Mouse (Mus musculus) left cerebral cortex, postnatal 14 days (tissue): ENCODE results near the gene Fam213b. TPM values are rescaled to one million over a fixed set of nuclear protein-coding genes. Genes with fewer than 3 reads are reported as not detected.

Source experiments
- DNase-seq, 2 experiments: peaks; one replicate each; pipeline ENCODE4 v3.0.0; 2021 to 2022; ENCODE audit warnings: low spot score in 2 of 2, mixed read lengths in 1 of 2
- intact Hi-C: fragments of 180-260 bp; cut with DNase I; formaldehyde crosslinking; loops from one replicate; pipeline ENCODE4 v1.15.1; 2025
- long read RNA-seq, 2 experiments: library from polyadenylated mRNA; stranded (forward); transcript quantifications; one replicate each; pipeline ENCODE4 v2.0.0; 2021
- total RNA-seq, 2 experiments: library from RNA; stranded (reverse); gene quantifications; 2 replicates each; pipeline ENCODE4 v1.2.3; 2021

Gene Fam213b
- total RNA-seq, result 10 to 100 TPM; 33.4 to 34.0 TPM
- long read RNA-seq, experiment 1, transcript Fam213b-201 (7 exons, 883 nt), result major isoform, 22 of 28 reads
- long read RNA-seq, experiment 1, partial matches to known transcripts, result 5 of 28 reads
- long read RNA-seq, experiment 1, other reads (novel, unspliced or antisense), result 1 of 28 reads
- long read RNA-seq, experiment 2, transcript Fam213b-201 (7 exons, 883 nt), result major isoform, 18 of 19 reads
- long read RNA-seq, experiment 2, partial matches to known transcripts, result 1 of 19 reads
- long read RNA-seq, experiment 2, other reads (novel, unspliced or antisense), result 0 of 19 reads

DNA sequence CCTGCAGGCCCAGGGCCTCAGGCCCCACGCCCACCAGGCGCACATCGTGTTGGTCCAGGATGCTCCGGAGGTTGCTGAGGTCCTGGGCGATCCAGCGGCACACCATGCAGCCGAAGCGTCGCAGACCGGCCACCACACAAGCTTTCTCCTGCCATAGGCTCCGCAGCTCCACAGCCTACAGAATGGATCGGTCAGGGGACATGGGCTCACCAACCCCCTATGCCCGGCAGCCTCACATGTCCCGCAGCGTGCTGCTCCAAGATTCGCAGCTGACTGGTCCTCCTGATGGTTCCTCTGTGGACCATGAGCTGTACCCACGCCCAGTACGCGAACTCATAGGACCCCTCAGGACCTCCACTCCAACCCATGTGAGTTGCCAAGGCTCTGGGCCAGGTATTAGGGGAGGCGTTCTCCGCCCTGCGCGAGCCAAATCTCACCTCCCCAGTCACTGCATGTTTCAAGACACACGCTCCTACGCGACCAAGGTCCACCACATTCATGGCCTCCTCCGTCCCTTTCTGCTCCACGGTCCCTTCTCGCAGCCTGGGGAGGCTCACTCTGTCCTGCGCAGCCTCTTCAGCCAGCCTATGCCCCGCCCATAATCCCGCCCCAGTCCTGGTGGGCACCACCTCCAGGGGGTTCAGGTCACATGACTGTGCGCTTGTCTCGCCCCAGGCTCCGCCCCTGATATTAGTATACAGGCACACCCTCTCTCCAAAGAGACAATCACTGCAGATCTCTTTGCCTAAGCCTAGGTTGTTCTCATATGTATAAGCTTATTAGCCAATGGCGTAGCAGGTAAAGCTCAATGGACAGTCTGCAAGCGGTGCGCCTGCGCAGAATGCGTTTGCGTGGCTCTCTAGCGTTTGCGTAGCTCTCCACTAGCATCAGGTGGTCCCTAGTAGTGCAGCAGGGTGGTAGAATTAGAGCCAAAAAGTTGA, at the start of gene Fam213b:
Gene Fam213b, minus strand, starts transcription at position 630 of the 941 bp plus-strand sequence.
- intact Hi-C loops, result no loop called here
- peak; percentile 74 to 77 for DNase-seq

DNA sequence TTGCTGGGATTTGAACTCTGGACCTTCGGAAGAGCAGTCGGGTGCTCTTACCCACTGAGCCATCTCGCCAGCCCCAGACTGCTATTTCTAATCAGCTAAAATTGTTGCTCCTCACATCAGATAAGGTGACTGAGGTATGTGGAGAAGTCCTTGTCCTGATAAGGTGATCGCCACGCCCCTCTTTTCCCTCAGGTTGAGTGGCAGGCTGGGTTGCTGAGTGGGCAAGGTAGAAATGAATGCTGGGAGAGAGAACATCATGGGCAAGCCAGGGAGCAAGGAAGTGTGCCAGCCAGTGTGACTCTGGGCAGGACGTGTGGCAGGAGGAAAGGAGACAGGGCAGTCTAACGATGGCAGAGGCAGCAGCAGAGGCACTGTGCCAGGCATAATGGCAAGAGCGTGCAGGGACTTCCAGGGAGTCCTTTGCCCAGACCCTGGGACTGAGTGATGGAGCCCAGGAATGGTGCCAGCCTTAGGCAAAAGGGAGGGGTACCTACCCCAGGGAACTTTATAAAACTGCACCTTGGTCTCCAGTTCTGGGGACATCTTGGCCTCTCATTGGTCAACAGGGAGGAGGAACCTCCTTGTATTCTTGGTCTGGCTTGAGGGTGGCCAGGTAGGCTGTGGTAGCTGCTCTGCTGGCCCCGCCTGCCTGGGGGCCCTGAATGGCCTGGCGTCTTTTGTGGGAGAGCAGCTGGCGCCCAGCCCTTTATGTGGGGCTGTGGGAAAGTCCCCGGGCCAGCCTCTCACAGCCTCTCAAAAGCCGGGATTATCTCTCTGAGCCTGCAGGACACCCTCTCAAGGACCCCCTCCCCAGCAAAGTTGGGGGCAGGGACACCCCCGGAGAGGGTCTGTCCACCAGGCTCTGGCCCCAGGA, 49.4 kb upstream of the Fam213b start:
- DNase-seq, result peak in 1 of 2 experiments; percentile 71
- intact Hi-C loops, result no loop called here

DNA sequence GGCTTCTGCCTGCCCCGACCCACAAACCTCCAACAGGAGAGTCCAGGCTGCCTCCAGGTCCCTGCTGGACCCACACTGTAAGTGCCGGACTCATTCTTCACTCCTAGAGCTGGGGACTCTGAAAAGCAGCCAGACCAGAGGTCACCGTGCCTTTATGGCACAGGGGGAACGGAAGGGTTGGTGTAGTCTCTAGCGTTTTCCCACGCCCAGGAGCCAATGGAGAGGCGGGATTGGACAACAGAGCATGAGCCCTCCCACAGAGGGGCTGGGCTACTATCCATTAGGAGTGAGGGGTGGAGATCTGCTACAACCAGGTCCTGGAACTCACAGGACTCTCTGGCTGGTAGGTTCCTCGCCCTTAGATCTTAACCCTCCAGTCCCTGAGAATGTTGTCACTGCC, 47.4 kb upstream of the Fam213b start:
- DNase-seq, result peak in 1 of 2 experiments; percentile 58
- intact Hi-C loops, result no loop called here

DNA sequence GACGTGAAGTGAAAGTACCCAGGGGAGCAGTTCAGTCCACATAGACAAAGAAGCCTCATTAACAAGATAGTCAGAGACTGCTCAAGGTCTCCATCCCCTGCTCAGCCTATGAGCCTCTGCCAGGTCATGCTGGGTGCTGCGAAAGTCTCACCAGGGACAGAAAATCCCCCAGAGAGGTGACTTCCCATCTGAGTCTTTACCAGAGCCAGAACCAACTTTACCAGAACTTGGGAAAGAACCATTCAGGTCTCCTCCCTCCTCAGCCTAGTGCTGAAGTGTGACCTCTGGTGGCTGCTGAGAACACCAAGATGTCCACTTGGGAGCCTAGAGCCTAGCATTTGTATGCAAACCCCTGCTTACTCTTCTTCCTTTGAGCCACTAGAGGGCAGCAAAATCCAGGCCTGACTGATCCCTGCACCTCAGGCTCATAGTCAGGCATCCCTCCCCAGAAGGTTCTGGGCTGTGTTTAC, 45.2 kb upstream of the Fam213b start:
- intact Hi-C loops, result loop anchor here (1.0 to 5.0 kb wide), 3 partner anchors 37 to 122 kb away; no protein-coding TSS in a partner anchor
- peak; percentile 84 to 91 for DNase-seq

DNA sequence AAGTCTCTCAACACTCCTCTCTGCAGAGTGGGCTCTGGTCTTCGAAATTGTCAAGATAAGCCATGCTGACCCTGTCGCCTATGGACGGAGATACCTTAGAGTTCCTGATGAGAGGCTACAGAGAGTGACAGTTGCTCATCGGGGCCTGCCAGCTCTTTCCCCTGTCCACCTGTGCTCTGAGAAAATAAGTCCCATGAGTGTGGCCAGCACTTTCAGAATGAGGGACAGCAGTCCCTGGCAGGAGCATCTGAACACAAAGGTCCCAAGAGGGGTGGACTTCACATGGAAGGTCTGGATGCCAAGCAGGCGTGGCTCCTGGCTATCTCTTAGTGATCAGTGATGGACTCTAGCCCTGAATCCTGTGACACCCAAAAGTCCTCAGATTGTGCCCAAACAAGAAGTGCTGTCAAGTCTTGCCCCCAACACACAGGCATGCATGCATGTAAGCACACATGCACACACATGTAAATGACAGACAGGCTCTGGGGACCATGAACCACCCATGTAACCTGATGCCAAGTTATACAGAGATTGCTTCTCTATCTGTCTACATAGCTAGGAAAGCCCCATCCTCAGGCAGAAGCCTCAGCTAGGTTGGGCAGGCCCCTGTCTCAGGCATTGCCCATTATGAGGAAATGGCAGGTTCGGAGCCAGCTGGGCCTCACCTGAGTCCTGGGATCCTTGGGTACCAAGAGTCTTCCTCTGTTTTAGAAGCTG, 44.5 kb upstream of the Fam213b start:
- intact Hi-C loops, result loop anchor here (1.0 to 5.0 kb wide), 3 partner anchors 36 to 123 kb away; no protein-coding TSS in a partner anchor
- DNase-seq, result no peak

DNA sequence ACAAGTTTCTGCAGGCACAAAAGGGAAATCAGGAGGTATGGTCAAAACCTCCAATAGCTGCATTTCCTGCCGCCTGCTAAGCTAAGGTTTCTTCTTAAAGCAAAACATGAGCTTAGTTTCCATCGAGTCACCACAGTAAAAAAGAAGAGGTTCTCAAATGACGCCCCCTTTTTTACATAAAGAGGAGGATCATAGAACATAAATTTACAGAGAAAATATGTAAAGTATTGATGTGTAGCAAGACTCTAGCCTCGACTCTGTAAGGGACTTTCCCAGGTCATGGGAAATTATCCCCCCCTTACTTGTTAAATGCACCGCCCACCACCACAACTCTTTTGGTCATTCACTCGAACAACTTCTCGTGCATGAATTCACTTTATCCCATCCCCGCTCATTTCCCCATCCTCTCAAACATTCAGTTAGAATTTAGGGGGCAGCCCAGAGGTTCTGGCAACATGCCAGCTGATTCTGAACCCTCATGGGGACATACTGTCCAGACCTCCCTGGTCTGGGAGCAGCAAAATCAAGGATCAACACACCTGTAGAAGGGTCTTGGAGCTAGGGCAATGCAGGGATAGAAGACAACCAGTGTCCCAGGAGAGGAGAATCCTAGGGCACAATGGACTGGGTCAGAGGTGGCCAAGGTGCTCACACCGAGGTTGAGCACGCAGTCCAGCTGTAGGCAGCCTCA, 43.8 kb upstream of the Fam213b start:
- intact Hi-C loops, result loop anchor here (5.0 kb wide), 1 partner anchor 35 kb away; no protein-coding TSS in a partner anchor
- DNase-seq, result no peak

DNA sequence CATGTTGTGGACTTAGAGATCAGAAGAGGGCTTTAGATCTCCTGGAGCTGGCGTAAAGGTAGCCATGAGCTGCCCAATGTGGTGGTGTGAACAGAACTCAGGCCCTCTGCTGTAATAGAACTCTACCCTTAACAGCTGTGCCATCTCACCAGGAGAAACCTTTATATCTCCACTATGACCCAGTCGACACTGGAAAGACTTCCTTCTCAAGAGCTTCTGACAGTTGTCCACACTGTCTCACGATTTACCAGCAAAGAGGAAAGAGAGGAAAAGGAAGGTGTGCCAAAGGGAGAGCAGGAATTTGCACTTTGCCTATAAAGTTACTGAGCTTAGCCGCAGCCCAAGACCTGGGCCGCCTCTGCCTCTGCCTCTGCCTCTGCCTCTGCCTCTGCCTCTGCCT, 42.9 kb upstream of the Fam213b start:
- DNase-seq, result no peak
- intact Hi-C loops, result loop anchor here (5.0 kb wide), 1 partner anchor 35 kb away; no protein-coding TSS in a partner anchor

DNA sequence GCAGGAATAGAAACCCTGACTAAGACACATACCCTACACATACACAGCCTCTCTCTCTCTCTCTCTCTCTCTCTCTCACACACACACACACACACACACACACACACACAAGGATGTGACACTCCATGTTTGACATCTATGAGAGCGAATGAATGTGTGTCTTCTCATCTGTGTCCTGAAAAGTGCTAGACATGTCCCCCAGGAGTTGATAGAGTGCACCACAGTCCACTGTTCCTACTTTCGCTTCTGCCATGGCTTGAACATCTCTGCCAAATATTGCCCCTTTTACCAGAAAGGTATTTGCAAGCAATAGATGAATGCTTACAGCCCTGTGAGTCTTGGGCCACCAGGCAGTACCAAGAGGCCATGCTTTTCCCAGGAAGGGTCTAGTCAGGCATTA, 41.2 kb upstream of the Fam213b start:
- DNase-seq, result no peak
- intact Hi-C loops, result loop anchor here (5.0 kb wide), 1 partner anchor 33 kb away; no protein-coding TSS in a partner anchor

DNA sequence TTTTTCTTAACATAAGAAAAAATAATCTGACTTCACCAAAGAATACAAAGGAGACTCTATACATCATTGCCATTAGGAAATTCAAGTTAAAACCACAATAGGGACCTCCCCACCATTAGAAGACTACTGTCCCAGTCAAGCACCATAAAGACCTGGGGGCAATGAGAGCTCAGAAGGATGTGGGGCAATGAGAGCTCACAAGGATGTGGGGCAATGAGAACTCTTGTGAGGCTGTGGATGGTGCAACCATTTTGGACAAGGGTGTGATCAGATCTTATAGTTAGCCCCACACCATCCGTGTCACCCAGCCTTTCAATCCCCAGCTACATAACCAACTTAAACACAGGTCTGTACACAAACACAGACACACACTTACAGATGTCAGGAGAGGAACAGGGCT, 38.8 kb upstream of the Fam213b start:
- intact Hi-C loops, result no loop called here
- no peak for DNase-seq

DNA sequence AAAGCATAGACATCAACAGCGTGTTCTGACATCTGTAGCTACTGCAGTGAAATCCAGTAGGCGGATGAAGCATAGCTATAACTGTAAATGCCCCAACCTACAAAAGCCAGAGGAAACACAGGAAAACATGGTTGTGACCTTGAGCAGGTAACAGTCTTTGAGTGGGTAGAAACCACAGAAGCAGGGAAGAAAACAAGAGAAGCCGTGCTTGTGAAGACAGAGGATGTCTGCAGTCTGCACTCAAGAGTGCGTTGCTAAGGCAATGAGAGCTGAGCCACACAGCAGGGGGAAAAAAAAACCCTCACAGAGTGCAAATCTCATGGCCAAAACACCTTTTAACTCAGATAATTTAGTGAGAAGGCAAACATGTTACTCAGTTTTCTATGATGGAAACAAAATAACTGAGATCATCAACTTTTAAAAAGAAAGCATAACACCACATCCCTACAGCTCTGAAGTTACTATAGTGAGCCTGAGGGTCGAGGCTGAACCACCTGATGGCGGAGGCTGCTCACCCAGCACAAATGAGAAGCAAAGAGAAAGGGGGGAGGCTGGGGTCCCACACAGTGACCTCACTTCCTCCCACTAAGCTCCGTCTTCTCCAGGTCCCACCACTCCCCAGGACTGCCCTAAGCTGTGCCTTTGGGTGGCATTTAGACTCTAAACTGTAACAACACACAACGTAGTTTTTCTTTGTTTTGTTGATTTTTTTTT, 37.8 kb upstream of the Fam213b start:
- intact Hi-C loops, result no loop called here
- no peak for DNase-seq

DNA sequence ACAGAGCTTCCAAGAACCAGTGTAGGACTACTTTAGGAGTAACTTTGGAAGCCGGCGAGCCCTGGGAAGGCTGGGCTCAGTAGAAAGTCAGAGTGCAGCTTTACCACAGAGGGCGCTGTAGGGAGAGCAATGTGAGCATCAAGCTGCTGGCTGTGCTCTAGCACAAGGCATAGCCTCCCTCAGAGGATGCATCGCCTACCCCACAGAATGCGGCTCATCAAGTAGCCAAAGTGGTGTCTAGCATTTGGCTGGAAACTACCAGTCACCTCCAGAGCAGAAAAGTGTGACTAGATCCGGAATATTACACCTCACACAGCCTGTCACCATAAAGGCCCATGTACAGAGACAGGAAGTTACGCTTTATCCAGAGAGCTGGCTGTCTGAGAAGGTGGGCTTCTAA, 36.9 kb upstream of the Fam213b start:
- intact Hi-C loops, result no loop called here
- DNase-seq, result no peak

DNA sequence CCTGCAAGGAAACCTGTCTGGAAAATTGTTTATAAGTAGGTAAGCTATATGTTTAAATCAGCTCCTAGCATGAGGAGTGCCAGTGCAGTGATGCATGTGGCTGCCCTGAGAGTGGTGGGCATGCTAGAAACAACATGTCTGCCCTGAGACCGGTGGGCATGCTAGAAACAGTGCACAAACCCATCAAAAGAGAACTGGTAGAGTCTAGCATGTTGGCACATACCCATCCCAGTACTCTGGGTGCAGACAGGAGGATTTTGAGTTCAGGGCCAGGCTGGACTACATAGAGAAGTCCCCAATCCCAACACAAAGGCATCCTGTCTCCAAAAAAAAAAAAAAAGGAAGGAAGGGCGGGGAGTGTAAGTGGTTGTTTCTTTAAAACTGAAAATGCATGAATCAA, 35.9 kb upstream of the Fam213b start:
- intact Hi-C loops, result no loop called here
- DNase-seq, result no peak

DNA sequence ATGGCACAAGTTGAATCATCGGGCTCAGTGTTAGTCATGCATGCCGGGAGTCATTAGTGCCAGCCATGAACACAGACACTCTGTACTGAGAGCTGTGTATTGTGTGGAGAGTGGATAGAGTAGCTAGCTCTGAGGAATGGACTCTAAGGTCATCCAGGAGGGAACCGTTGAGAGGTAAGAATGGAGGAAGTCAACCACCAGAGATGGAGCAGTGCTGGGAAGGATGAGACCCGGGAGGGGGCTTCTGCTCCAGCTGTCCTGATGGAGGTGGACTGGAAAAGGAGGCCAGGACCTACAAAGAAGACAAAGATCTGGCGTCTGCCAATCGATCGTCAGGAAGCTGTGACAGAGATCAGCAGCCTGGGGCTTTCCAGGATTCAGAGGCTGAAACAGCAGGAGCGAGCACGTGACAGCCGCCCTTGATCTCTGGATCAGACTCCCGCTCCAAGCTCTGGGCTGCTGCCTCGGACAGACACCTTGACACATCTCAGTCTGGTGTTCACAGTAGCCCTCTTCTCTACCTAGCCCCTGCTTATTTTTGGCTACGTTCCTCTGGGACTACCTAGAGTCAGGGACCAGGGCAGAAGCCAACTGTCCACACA, 34.5 kb upstream of the Fam213b start:
- intact Hi-C loops, result no loop called here
- DNase-seq, result no peak

DNA sequence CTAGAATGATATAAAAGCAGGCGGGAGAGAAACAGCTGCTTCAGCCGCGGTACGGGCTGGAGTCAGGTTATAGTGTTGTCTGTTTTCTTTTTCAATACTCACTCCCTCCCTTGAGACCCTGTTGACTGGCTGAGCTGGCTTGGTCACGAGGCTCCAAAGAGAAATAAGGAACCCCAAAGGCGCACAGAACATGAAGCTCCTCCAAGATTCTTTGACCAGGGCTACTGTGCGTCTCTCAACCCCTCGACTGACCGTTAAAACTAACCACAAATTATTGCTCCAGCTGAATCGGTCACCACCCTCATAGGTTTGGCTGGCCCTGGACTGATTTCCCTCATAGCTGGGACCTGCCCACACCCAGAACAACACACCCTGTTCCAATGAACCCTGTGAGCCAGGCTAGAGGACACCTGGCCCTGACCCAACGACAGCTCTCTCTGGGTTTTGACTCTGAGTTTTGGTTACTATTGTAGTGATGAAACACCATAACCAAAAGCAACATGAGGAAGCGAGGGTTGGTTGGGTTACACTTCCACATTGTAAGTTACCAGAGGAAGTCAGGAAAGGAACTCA, 30.2 kb upstream of the Fam213b start:
- no peak for DNase-seq
- intact Hi-C loops, result no loop called here

DNA sequence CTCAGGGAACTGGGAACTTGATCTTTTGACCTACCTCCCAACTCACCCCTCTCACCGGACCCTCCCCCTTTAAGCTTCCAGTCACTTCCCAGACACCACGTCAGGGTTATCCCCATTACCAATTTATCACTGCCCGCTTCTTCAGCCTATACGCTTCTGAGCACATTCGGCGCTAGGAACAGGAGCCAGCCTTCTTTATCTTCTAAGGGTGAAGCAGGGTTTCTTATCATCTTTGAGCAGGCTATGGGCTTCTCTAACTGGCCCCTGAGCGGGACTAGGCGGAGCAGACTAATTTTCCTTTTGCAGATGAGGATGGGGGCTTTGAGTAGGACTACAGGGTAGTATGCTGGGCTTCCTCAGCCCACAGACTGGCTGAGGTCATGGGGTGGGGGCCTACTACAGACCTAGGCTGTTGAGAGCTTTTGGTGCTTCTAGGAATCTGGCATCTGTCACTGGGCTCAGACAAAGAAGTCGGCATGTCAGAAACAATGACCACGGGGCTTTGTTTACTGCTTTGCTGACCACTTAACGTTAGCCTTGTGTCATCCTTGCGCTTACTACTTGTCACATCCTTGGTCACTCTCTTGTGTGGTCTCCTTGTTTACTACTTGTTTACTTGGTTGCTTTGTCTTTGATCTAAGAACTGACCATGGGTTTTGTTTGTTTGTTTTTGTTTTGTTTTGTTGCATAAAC, 29.6 kb upstream of the Fam213b start, which contains the start of gene Tnfrsf14:
Gene Tnfrsf14, minus strand, starts transcription at position 169 of the 693 bp plus-strand sequence.
- no peak for DNase-seq
- intact Hi-C loops, result no loop called here

DNA sequence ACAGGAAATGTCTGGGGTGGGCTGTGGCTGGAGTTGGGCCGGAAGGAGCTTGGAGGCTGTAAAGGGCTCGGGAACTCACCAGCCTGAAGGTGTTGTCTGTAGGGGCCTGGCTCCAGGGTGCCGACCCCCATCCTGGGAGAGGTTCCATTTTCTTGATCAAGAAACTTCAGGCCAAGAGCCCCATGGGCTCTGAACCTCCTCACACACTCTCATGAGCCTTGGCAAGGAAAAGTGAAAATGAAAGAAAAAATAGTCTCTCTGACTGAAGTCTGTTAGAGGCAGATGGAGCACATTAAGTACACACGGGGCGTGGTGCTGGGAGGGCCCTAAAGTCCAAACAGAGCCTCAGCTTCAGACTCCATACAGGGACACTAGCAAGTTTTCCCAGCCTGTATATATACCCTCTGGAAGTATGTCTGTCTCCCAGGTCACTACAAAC, 29.0 kb upstream of the Fam213b start:
- DNase-seq, result no peak
- intact Hi-C loops, result no loop called here
